Mouse (Mus musculus): ENCODE measurements around the gene Pdzrn3. TPM values are rescaled to one million over a fixed set of nuclear protein-coding genes. Genes with fewer than 3 reads are reported as not detected.

Gene Pdzrn3
- polyA plus RNA-seq, 1 experiment, result 11.2 TPM

GRCm38 (mm10) chr6:101359646-101360045 is 18.1 kb downstream of the Pdzrn3 start:
- Histone ChIP-seq H3K36me3 (ENCODE audit: control insufficient read depth, insufficient read depth, low read length) (no peaks in the 10 kb centered on the region), H3K27ac (ENCODE audit: insufficient read depth, low read depth, low read length) (no peak overlapping the region), H3K4me3 (ENCODE audit: low read depth, low read length) (no peak overlapping the region), H3K27me3 (ENCODE audit: control insufficient read depth, insufficient read depth, low read length) (no peaks in the 10 kb centered on the region), H3K4me1 (ENCODE audit: control insufficient read depth, insufficient read depth, insufficient read length, low read length) (no peaks in the 10 kb centered on the region)
- 51% methylated on average over 4 of the region's 4 CpGs for WGBS
- no peak for TF ChIP-seq POLR2A (IDR thresholded peaks at IDR 0.05; ENCODE audit: low read depth, low read length)
- TF ChIP-seq CTCF (IDR thresholded peaks at IDR 0.05; ENCODE audit: extremely low read depth, insufficient read length, insufficient replicate concordance, low read depth, low read length), result no peak

GRCm38 (mm10) chr6:101354887-101355286 is 22.8 kb downstream of the Pdzrn3 start:
- Histone ChIP-seq H3K4me3 (ENCODE audit: low read depth, low read length) (no peak overlapping the region), H3K27me3 (ENCODE audit: control insufficient read depth, insufficient read depth, low read length) (no peaks in the 10 kb centered on the region), H3K36me3 (ENCODE audit: control insufficient read depth, insufficient read depth, low read length) (no peaks in the 10 kb centered on the region), H3K27ac (ENCODE audit: insufficient read depth, low read depth, low read length) (no peak overlapping the region), H3K4me1 (ENCODE audit: control insufficient read depth, insufficient read depth, insufficient read length, low read length) (no peaks in the 10 kb centered on the region)
- TF ChIP-seq CTCF (IDR thresholded peaks at IDR 0.05; ENCODE audit: extremely low read depth, insufficient read length, insufficient replicate concordance, low read depth, low read length) (no peak), POLR2A (IDR thresholded peaks at IDR 0.05; ENCODE audit: low read depth, low read length) (no peak)
- 51% methylated on average over 1 of the region's 1 CpGs for WGBS

- TF ChIP-seq POLR2A (IDR thresholded peaks at IDR 0.05; ENCODE audit: low read depth, low read length), result no peak
- no peak for TF ChIP-seq CTCF (IDR thresholded peaks at IDR 0.05; ENCODE audit: extremely low read depth, insufficient read length, insufficient replicate concordance, low read depth, low read length)
- Histone ChIP-seq H3K27ac (ENCODE audit: insufficient read depth, low read depth, low read length) (no peak overlapping the region), H3K4me1 (ENCODE audit: control insufficient read depth, insufficient read depth, insufficient read length, low read length) (no peaks in the 10 kb centered on the region), H3K36me3 (ENCODE audit: control insufficient read depth, insufficient read depth, low read length) (no peaks in the 10 kb centered on the region), H3K4me3 (ENCODE audit: low read depth, low read length) (no peak overlapping the region), H3K27me3 (ENCODE audit: control insufficient read depth, insufficient read depth, low read length) (no peaks in the 10 kb centered on the region)
- 75% methylated on average over 8 of the region's 8 CpGs for WGBS
Observed at GRCm38 (mm10) chr6:101354230-101354881, 23.3 kb downstream of the Pdzrn3 start.

- WGBS, result 87% methylated on average over 7 of the region's 7 CpGs
- H3K4me1 ChIP-seq (ENCODE audit: control insufficient read depth, insufficient read depth, insufficient read length, low read length), result no peaks in the 10 kb centered on the region
- H3K27ac ChIP-seq (ENCODE audit: insufficient read depth, low read depth, low read length), result no peak overlapping the region
- H3K27me3 ChIP-seq (ENCODE audit: control insufficient read depth, insufficient read depth, low read length), result no peaks in the 10 kb centered on the region
- H3K4me3 ChIP-seq (ENCODE audit: low read depth, low read length), result no peak overlapping the region
- TF ChIP-seq CTCF (IDR thresholded peaks at IDR 0.05; ENCODE audit: extremely low read depth, insufficient read length, insufficient replicate concordance, low read depth, low read length) (no peak), POLR2A (IDR thresholded peaks at IDR 0.05; ENCODE audit: low read depth, low read length) (no peak)
- H3K36me3 ChIP-seq (ENCODE audit: control insufficient read depth, insufficient read depth, low read length), result no peaks in the 10 kb centered on the region
Observed at GRCm38 (mm10) chr6:101353701-101354100, 24.0 kb downstream of the Pdzrn3 start.

- Histone ChIP-seq H3K4me1 (ENCODE audit: control insufficient read depth, insufficient read depth, insufficient read length, low read length) (no peaks in the 10 kb centered on the region), H3K27me3 (ENCODE audit: control insufficient read depth, insufficient read depth, low read length) (no peaks in the 10 kb centered on the region), H3K27ac (ENCODE audit: insufficient read depth, low read depth, low read length) (no peak overlapping the region), H3K4me3 (ENCODE audit: low read depth, low read length) (no peak overlapping the region), H3K36me3 (ENCODE audit: control insufficient read depth, insufficient read depth, low read length) (no peaks in the 10 kb centered on the region)
- TF ChIP-seq CTCF (IDR thresholded peaks at IDR 0.05; ENCODE audit: extremely low read depth, insufficient read length, insufficient replicate concordance, low read depth, low read length), result no peak
- no peak for TF ChIP-seq POLR2A (IDR thresholded peaks at IDR 0.05; ENCODE audit: low read depth, low read length)
- 79% methylated on average over 10 of the region's 10 CpGs for WGBS
Observed at GRCm38 (mm10) chr6:101352626-101353025, 25.1 kb downstream of the Pdzrn3 start.

GRCm38 (mm10) chr6:101351100-101351499 is 26.6 kb downstream of the Pdzrn3 start:
- TF ChIP-seq CTCF (IDR thresholded peaks at IDR 0.05; ENCODE audit: extremely low read depth, insufficient read length, insufficient replicate concordance, low read depth, low read length), result no peak
- Histone ChIP-seq H3K27ac (ENCODE audit: insufficient read depth, low read depth, low read length) (no peak overlapping the region), H3K4me1 (ENCODE audit: control insufficient read depth, insufficient read depth, insufficient read length, low read length) (no peaks in the 10 kb centered on the region), H3K36me3 (ENCODE audit: control insufficient read depth, insufficient read depth, low read length) (no peaks in the 10 kb centered on the region), H3K27me3 (ENCODE audit: control insufficient read depth, insufficient read depth, low read length) (no peaks in the 10 kb centered on the region), H3K4me3 (ENCODE audit: low read depth, low read length) (no peak overlapping the region)
- 36% methylated on average over 1 of the region's 1 CpGs for WGBS

- H3K27me3 ChIP-seq (ENCODE audit: control insufficient read depth, insufficient read depth, low read length), result no peaks in the 10 kb centered on the region
- H3K27ac ChIP-seq (ENCODE audit: insufficient read depth, low read depth, low read length), result no peak overlapping the region
Observed at GRCm38 (mm10) chr6:101350414-101350973, 27.2 kb downstream of the Pdzrn3 start.

More at GRCm38 (mm10) chr6:101350414-101350973, 27.2 kb downstream of the Pdzrn3 start:
- Histone ChIP-seq H3K4me1 (ENCODE audit: control insufficient read depth, insufficient read depth, insufficient read length, low read length) (no peaks in the 10 kb centered on the region), H3K36me3 (ENCODE audit: control insufficient read depth, insufficient read depth, low read length) (no peaks in the 10 kb centered on the region), H3K4me3 (ENCODE audit: low read depth, low read length) (no peak overlapping the region)
- TF ChIP-seq CTCF (IDR thresholded peaks at IDR 0.05; ENCODE audit: extremely low read depth, insufficient read length, insufficient replicate concordance, low read depth, low read length), result no peak
- no peak for TF ChIP-seq POLR2A (IDR thresholded peaks at IDR 0.05; ENCODE audit: low read depth, low read length)
- 30% methylated on average over 7 of the region's 7 CpGs for WGBS

Data from small intestine, adult 2 months (tissue).